Mouse (Mus musculus) thymus, postnatal 4 days (tissue): ENCODE data around the gene Clic3.

Experiments used
- DNase-seq: peaks from one replicate; pipeline ENCODE4 v3.0.0; 2021

The Clic3 gene

GRCm38 (mm10) chr2:25484901-25485647 is 28.4 kb downstream of the Clic3 start:
- DNase-seq, result peak; percentile 66

GRCm38 (mm10) chr2:25487965-25488670 is 31.5 kb downstream of the Clic3 start:
- DNase-seq, result no peak

GRCm38 (mm10) chr2:25488671-25489068 is 32.0 kb downstream of the Clic3 start:
- no peak for DNase-seq

- DNase-seq, result no peak
Observed at GRCm38 (mm10) chr2:25492988-25493387, 36.4 kb downstream of the Clic3 start.

- DNase-seq, result no peak
Observed at GRCm38 (mm10) chr2:25493476-25493961, 36.9 kb downstream of the Clic3 start, which contains the start of gene Lcn12. Gene Lcn12 (minus strand): TSS chr2:25493911.

GRCm38 (mm10) chr2:25496462-25496861 is 39.8 kb downstream of the Clic3 start:
- no peak for DNase-seq

- no peak for DNase-seq
Observed at GRCm38 (mm10) chr2:25497846-25498575, 41.4 kb downstream of the Clic3 start.

GRCm38 (mm10) chr2:25498622-25499478 is 42.2 kb downstream of the Clic3 start:
- DNase-seq, result no peak

- DNase-seq, result peak; percentile 30
Observed at GRCm38 (mm10) chr2:25500071-25500575, 43.5 kb downstream of the Clic3 start.

- peak; percentile 85 for DNase-seq
Observed at GRCm38 (mm10) chr2:25500576-25501405, 44.2 kb downstream of the Clic3 start, which contains the start of gene Fbxw5. Gene Fbxw5 (plus strand): TSS chr2:25500750.

- peak; percentile 38 for DNase-seq
Observed at GRCm38 (mm10) chr2:25501593-25502486, 45.2 kb downstream of the Clic3 start, which contains the start of gene C8g. Gene C8g (minus strand): TSS chr2:25501719.

GRCm38 (mm10) chr2:25502726-25503125 is 46.1 kb downstream of the Clic3 start:
- DNase-seq, result no peak

- no peak for DNase-seq
Observed at GRCm38 (mm10) chr2:25504538-25504937, 47.9 kb downstream of the Clic3 start.

GRCm38 (mm10) chr2:25505000-25505399 is 48.4 kb downstream of the Clic3 start:
- DNase-seq, result no peak

GRCm38 (mm10) chr2:25505860-25506259 is 49.2 kb downstream of the Clic3 start:
- no peak for DNase-seq

GRCm38 (mm10) chr2:25506964-25507363 is 50.3 kb downstream of the Clic3 start:
- peak; percentile 75 for DNase-seq
